Mouse (Mus musculus): ENCODE data around the gene Gm49510. TPM values are rescaled to one million over a fixed set of nuclear protein-coding genes. Genes with fewer than 3 reads are reported as not detected.

Gm49510 gene
- total and polyA plus RNA-seq, 3 experiments: 0.17 to 0.27 TPM; not detected in 1

DNA sequence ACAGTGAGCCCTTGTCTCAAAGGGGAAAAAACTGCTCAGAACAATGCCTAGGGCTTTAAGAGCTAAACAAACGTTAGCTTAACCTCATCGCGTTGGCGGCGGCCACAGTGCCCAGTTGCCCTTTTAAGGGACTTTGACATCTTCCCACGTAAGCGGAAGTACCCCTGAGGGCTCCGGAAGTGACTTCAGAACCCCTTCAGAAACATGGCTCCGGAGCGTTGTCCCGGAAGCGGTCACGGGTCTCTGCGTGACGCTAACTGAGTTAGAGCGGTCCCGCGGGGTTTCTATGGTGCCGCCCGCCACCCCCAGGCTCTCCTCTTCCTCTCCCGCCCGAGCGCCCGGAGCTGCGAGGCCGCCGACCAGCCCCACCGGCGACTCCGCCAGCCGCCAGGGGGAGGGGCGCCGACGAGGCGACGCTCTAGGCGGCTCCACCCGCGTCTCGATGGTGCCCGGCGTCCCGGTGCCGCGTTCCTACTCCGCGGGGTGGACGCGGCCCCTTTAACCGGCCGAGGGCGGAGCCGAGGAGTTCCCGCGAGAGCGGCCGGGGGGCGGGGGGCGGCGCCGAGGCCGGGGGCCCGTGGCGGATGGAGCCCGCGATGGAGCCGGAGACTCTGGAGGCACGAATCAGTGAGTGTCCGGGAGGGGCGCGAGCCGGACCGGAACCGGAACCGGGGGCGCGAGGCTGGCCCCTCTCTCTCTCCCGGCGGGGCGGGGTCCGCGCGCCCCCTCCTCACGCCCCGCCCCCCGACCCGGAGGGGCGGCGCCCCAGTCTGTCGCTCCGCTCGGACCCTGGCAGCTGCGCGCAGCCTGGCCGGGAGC, 22.3 kb upstream of the Gm49510 start, which contains the start of gene Gga1 (continued):
- TF ChIP-seq RAD21 (IDR thresholded peaks at IDR 0.05; ENCODE audit: low read depth, low read length) (no peak), ZC3H11A (IDR thresholded peaks at IDR 0.05; ENCODE audit: low read depth, low read length) (no peak), ZKSCAN1 (IDR thresholded peaks at IDR 0.05; ENCODE audit: low read depth, low read length) (no peak), TCF12 (IDR thresholded peaks at IDR 0.05; ENCODE audit: low read depth, low read length) (no peak), MAX (IDR thresholded peaks at IDR 0.05; ENCODE audit: low read length) (0 out of 2 replicates have a peak, but pooled peaks have one; percentile 0), NELFE (IDR thresholded peaks at IDR 0.05; ENCODE audit: low read depth, low read length) (peak; percentile 55), ZNF384 (IDR thresholded peaks at IDR 0.05; ENCODE audit: low read depth, low read length) (no peak), CHD2 (IDR thresholded peaks at IDR 0.05; ENCODE audit: low read length) (peak; percentile 94), MEF2A (IDR thresholded peaks at IDR 0.05; ENCODE audit: extremely low read depth, insufficient replicate concordance, low read depth, low read length, poor library complexity, severe bottlenecking) (no peak), MXI1 (IDR thresholded peaks at IDR 0.05; ENCODE audit: low read depth, low read length) (peak; percentile 60), CTCF (IDR thresholded peaks at IDR 0.05 in 2 of 3, conservative IDR thresholded peaks at IDR 0.05 in 1 of 3; ENCODE audit: control insufficient read depth in 1 of 3, insufficient read depth in 1 of 3, low read depth in 2 of 3, low read length in 3 of 3, poor library complexity in 1 of 3, severe bottlenecking in 1 of 3) (peak in 2 of 3 experiments; percentile 3 to 26; a peak in 1 of 6 replicates), HCFC1 (IDR thresholded peaks at IDR 0.05; ENCODE audit: low read depth, low read length) (peak; percentile 89), TAL1 (IDR thresholded peaks at IDR 0.05; ENCODE audit: low read length) (no peak), POLR2AphosphoS5 (IDR thresholded peaks at IDR 0.05; ENCODE audit: borderline replicate concordance, low read depth, low read length) (no peak)

DNA sequence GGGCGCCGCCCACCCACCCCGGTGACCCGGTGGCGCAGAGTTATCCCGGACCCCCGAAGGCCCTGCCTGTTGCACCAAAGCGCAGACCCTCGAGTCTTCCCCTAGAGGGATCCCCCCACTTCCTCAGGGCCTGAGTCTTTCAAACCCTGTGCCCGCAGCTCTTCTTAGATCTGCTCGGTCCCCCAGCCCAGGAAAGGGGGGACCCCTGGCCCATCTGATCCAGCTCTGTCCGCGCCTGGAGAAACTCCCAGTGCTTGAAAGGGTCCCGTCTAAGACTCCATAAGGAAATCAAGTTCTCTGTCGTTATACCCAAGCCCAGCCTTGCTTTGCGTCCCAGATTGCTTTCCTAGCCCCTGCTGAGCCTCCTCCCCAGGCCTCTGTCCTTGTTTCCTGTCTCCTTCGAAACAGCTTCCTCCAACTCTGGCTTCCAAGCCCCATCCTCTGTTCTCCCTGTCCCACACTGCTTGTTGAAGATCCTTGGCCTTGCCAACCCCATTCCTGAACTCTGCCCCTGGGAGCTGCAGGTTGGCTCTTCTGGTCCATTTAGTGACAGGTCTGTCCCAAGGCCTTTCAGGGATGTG, 21.6 kb upstream of the Gm49510 start:
- Histone ChIP-seq H3K9ac (ENCODE audit: control insufficient read depth, low read depth, low read length, poor library complexity, severe bottlenecking) (peak overlapping the region; percentile 92), H3K4me1 (ENCODE audit: control insufficient read depth in 1 of 2, insufficient read depth in 2 of 2, low read length in 2 of 2) (peaks cover 0 to 6% of the 10 kb centered on the region in 2 experiments; a peak in 2 of 4 replicates), H3K79me2 (ENCODE audit: control insufficient read depth, insufficient read depth, low read length, poor library complexity) (peaks cover 9% of the 10 kb centered on the region), H3K4me3 (ENCODE audit: control insufficient read depth in 1 of 2, insufficient read depth in 1 of 2, low read depth in 2 of 2, low read length in 2 of 2) (peak overlapping the region; percentile 62 to 70), H3K27me3 (ENCODE audit: control insufficient read depth in 1 of 2, insufficient read depth in 2 of 2, low read length in 2 of 2) (no peaks in the 10 kb centered on the region), H3K36me3 (ENCODE audit: control insufficient read depth in 1 of 2, insufficient read depth in 2 of 2, low read length in 2 of 2) (peaks cover 0 to 8% of the 10 kb centered on the region in 2 experiments; a peak in 2 of 4 replicates), H3K9me3 (replicated peaks; ENCODE audit: insufficient read depth, low read length) (no peaks in the 10 kb centered on the region), H3K27ac (ENCODE audit: control insufficient read depth, low read depth, low read length) (peak overlapping the region; percentile 41)
- no peak for TF ChIP-seq EP300 (IDR thresholded peaks at IDR 0.05; ENCODE audit: low read depth in 1 of 2, low read length in 2 of 2)
- no peak for TF ChIP-seq RCOR1 (IDR thresholded peaks at IDR 0.05; ENCODE audit: low read depth, low read length)
- TF ChIP-seq MAZ (IDR thresholded peaks at IDR 0.05; ENCODE audit: low read depth, low read length): no peak
- TF ChIP-seq POLR2A (IDR thresholded peaks at IDR 0.05; ENCODE audit: control insufficient read depth in 1 of 2, insufficient read depth in 1 of 2, low read depth in 1 of 2, low read length in 2 of 2, poor library complexity in 1 of 2): no peak
- TF ChIP-seq E2F4 (IDR thresholded peaks at IDR 0.05; ENCODE audit: borderline replicate concordance, low read depth, low read length): no peak
- no peak for TF ChIP-seq MAX (IDR thresholded peaks at IDR 0.05; ENCODE audit: low read length)
- TF ChIP-seq SIN3A (IDR thresholded peaks at IDR 0.05; ENCODE audit: low read length): no peak
- TF ChIP-seq MYC (IDR thresholded peaks at IDR 0.05; ENCODE audit: low read depth, low read length): no peak
- TF ChIP-seq GATA1 (IDR thresholded peaks at IDR 0.05; ENCODE audit: low read depth, low read length): no peak
- peak; percentile 49 for DNase-seq (ENCODE audit: low read depth, low spot score)

All from MEL (cell line).